Mouse (Mus musculus) E14TG2a.4 (cell line): ENCODE results near the gene Gkn2.

Experiments
- H3K27me3 ChIP-seq: 2 replicates; pipeline ENCODE4 v1.6.1; 2014; ENCODE audit warnings: low read length, control low read depth; ENCODE audit not compliant: insufficient read depth
- H3K36me3 ChIP-seq: 2 replicates; pipeline ENCODE4 v1.6.1; 2014; ENCODE audit warnings: low read length, control low read depth; ENCODE audit not compliant: insufficient read depth
- H3K4me1 ChIP-seq: replicated peaks from 2 replicates; pipeline ENCODE4 v1.6.1; 2014; ENCODE audit warnings: low read depth, low read length, control low read depth
- H3K4me3 ChIP-seq: replicated peaks from 2 replicates; pipeline ENCODE4 v1.5.1; 2014; ENCODE audit warnings: mild to moderate bottlenecking, low read length
- H3K9me3 ChIP-seq: 2 replicates; pipeline ENCODE4 v1.6.1; 2014; ENCODE audit warnings: low read length, control low read depth
- CTCF ChIP-seq: conservative IDR thresholded peaks from 2 replicates; pipeline ENCODE4 v1.5.1; 2014; ENCODE audit warnings: low read length
- NANOG ChIP-seq: IDR thresholded peaks from 2 replicates; pipeline ENCODE4 v1.6.1; 2014; ENCODE audit warnings: borderline replicate concordance, low read length, mixed read lengths
- POU5F1 ChIP-seq: IDR thresholded peaks from 2 replicates; pipeline ENCODE4 v1.6.1; 2014; ENCODE audit warnings: low read length, borderline replicate concordance

Gkn2 gene

GRCm38 (mm10) chr6:87373057-87373456 lies at the start of gene Gkn2:
Gkn2 (plus strand) TSS chr6:87373357.
- H3K9me3 ChIP-seq, result no peaks in the 10 kb centered on the region
- no peak within 1 kb of the TSS for H3K4me3 ChIP-seq
- TF ChIP-seq CTCF (no peak), POU5F1 (no peak), NANOG (no peak)
- peaks cover under 1% of the 10 kb centered on the region; the same call in 1 of the 2 replicates for H3K27me3 ChIP-seq
- no peaks in the 10 kb centered on the region for H3K36me3 ChIP-seq
- H3K4me1 ChIP-seq, result no peaks in the 10 kb centered on the region

GRCm38 (mm10) chr6:87323381-87323780 lies 49.8 kb upstream of the Gkn2 start:
- no peaks in the 10 kb centered on the region for H3K4me1 ChIP-seq
- H3K9me3 ChIP-seq, result no peaks in the 10 kb centered on the region
- no peaks in the 10 kb centered on the region for H3K36me3 ChIP-seq
- no peak overlapping the region for H3K4me3 ChIP-seq
- H3K27me3 ChIP-seq, result no peaks in the 10 kb centered on the region
- TF ChIP-seq CTCF (peak; percentile 48), POU5F1 (no peak), NANOG (no peak)

- H3K9me3 ChIP-seq, result no peaks in the 10 kb centered on the region
- no peak overlapping the region for H3K4me3 ChIP-seq
- TF ChIP-seq POU5F1 (no peak), CTCF (no peak), NANOG (no peak)
- no peaks in the 10 kb centered on the region for H3K27me3 ChIP-seq
- no peaks in the 10 kb centered on the region for H3K4me1 ChIP-seq
- no peaks in the 10 kb centered on the region for H3K36me3 ChIP-seq
These were observed 46.2 kb upstream of the Gkn2 start for GRCm38 (mm10) chr6:87326932-87327331.

GRCm38 (mm10) chr6:87328265-87329173 lies 44.6 kb upstream of the Gkn2 start:
- no peaks in the 10 kb centered on the region for H3K27me3 ChIP-seq
- TF ChIP-seq NANOG (no peak), CTCF (no peak), POU5F1 (no peak)
- H3K4me3 ChIP-seq, result no peak overlapping the region
- H3K4me1 ChIP-seq, result no peaks in the 10 kb centered on the region
- no peaks in the 10 kb centered on the region for H3K36me3 ChIP-seq
- no peaks in the 10 kb centered on the region for H3K9me3 ChIP-seq

GRCm38 (mm10) chr6:87332380-87332779 lies 40.8 kb upstream of the Gkn2 start:
- Histone ChIP-seq H3K4me3 (no peak overlapping the region), H3K9me3 (no peaks in the 10 kb centered on the region), H3K36me3 (no peaks in the 10 kb centered on the region), H3K4me1 (peaks cover 9% of the 10 kb centered on the region), H3K27me3 (peaks cover 27% of the 10 kb centered on the region)
- TF ChIP-seq POU5F1 (no peak), NANOG (no peak), CTCF (no peak)

GRCm38 (mm10) chr6:87334361-87335090 lies 38.6 kb upstream of the Gkn2 start:
- no peak for TF ChIP-seq CTCF
- no peak for TF ChIP-seq NANOG
- no peak for TF ChIP-seq POU5F1
- Histone ChIP-seq H3K4me3 (peak overlapping the region; percentile 83), H3K36me3 (no peaks in the 10 kb centered on the region), H3K9me3 (no peaks in the 10 kb centered on the region), H3K27me3 (peaks cover 36% of the 10 kb centered on the region), H3K4me1 (peaks cover 9% of the 10 kb centered on the region)

- TF ChIP-seq POU5F1 (no peak), CTCF (peak; percentile 42)
- peaks cover 36% of the 10 kb centered on the region for H3K27me3 ChIP-seq
- no peaks in the 10 kb centered on the region for H3K36me3 ChIP-seq
- no peaks in the 10 kb centered on the region for H3K9me3 ChIP-seq
- H3K4me1 ChIP-seq, result peaks cover 9% of the 10 kb centered on the region
- peak within 1 kb of the TSS; percentile 83 for H3K4me3 ChIP-seq
These were observed 37.8 kb upstream of the Gkn2 start, which contains the start of gene Antxr1 for GRCm38 (mm10) chr6:87335091-87335934. Antxr1 (minus strand) TSS chr6:87335821.

- H3K27me3 ChIP-seq, result peaks cover 36% of the 10 kb centered on the region
- TF ChIP-seq CTCF (no peak), POU5F1 (no peak), NANOG (no peak)
- no peak overlapping the region for H3K4me3 ChIP-seq
- H3K9me3 ChIP-seq, result no peaks in the 10 kb centered on the region
- H3K36me3 ChIP-seq, result no peaks in the 10 kb centered on the region
- H3K4me1 ChIP-seq, result peaks cover 9% of the 10 kb centered on the region
These were observed 37.2 kb upstream of the Gkn2 start for GRCm38 (mm10) chr6:87335935-87336295.
